Mouse (Mus musculus): ENCODE results near the gene Atl2. TPM values are rescaled to one million over a fixed set of nuclear protein-coding genes. Genes with fewer than 3 reads are reported as not detected.

Gene Atl2
- total and polyA plus RNA-seq, 3 experiments: 18.0 to 43.3 (median 37.1) TPM

DNA sequence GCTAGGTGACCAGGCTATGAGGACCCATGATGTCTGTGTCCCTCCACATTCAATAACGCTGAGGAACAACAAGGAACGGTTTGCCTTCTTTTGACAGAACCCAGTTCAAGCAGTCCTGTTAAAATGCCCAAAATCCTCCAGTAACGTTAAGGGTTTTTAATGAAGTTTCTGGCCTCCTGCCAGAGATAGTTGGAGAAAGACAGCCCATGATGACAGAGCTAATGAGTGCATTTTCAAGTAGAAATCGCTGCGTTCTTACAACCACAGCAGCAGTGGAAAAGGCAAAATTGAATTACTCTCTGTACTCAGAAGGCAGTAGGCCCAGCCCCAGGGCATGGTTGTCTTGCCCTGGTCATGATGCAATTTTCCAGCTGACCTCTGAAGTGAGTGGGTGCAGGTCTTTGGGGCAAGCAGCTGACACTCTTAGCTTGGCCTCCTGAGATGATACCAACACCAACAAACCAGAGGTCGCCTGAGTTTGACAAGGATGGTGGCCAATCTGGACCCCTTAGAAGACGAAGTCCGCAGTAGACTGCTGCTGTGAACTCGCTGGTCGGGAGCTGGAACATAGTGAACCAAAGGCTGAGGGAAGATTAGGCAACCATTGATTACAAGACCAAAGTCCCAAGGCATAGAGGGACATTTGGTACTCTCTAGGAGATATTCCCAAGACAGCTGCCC is 42.1 kb upstream of the Atl2 start:
- H3K27me3 ChIP-seq (replicated peaks): no peaks in the 10 kb centered on the region
- TF ChIP-seq CHD2 (IDR thresholded peaks at IDR 0.05; ENCODE audit: low read length): no peak
- dilution Hi-C loops (cut with MboI; ENCODE audit: extremely low pct_ligation_motif_present, extremely low pct_unique_long_range_greater_than_20kb, low sequenced_read_pairs): no loop called here
- H3K9me3 ChIP-seq (replicated peaks; ENCODE audit: low read length): no peaks in the 10 kb centered on the region
- no peaks in the 10 kb centered on the region for H3K79me2 ChIP-seq (replicated peaks; ENCODE audit: control insufficient read depth, extremely low read depth, insufficient read depth, poor library complexity, severe bottlenecking)
- no peak overlapping the region for H3K9ac ChIP-seq (ENCODE audit: insufficient read depth, low read depth)
- in situ Hi-C loops (cut with MboI; ENCODE audit: low pct_ligation_motif_present, low pct_unique_long_range_greater_than_20kb, low sequenced_read_pairs): no loop called here
- no peak for DNase-seq (ENCODE audit: extremely low read depth)
- H3K4me1 ChIP-seq (ENCODE audit: control insufficient read depth in 1 of 2, insufficient read depth in 2 of 2): peaks cover 8 to 21% of the 10 kb centered on the region in 2 experiments
- H3K4me2 ChIP-seq (ENCODE audit: insufficient read depth, low read depth, poor library complexity, severe bottlenecking): no peak overlapping the region
- no peak overlapping the region for H3K27ac ChIP-seq (ENCODE audit: insufficient read depth, low read depth)
- H3K36me3 ChIP-seq (replicated peaks in 1 of 2; ENCODE audit: control insufficient read depth in 1 of 2, insufficient read depth in 1 of 2, low read length in 1 of 2): no peaks in the 10 kb centered on the region
- no peak overlapping the region for H3K4me3 ChIP-seq (replicated peaks in 1 of 3; ENCODE audit: low read depth in 2 of 3, low read length in 2 of 3, poor library complexity in 1 of 3)

DNA sequence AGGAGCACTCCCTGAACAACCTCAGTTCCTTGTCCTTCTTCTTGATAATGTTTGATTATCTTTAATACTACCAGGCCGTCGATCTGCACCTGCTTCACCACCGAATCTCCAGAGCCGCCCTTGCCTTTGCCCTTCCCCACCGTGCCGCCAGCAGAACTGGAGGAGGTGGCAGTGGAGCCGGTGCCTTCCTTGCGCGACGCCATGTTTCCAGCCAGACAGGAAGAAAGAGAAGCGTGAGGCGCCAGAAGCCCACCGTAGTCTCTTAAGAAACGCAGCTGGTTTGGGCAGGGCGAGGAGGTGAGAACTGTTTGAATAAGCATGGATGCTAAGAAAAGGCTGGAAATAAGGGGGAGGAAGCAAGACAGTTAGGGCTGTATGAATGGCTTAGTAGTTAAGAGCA is 38.4 kb upstream of the Atl2 start:
- dilution Hi-C loops (cut with MboI; ENCODE audit: extremely low pct_ligation_motif_present, extremely low pct_unique_long_range_greater_than_20kb, low sequenced_read_pairs): no loop called here
- H3K9me3 ChIP-seq (replicated peaks; ENCODE audit: low read length): peaks cover 9% of the 10 kb centered on the region
- no peak overlapping the region for H3K4me3 ChIP-seq (replicated peaks in 1 of 3; ENCODE audit: low read depth in 2 of 3, low read length in 2 of 3, poor library complexity in 1 of 3)
- no peak overlapping the region for H3K9ac ChIP-seq (ENCODE audit: insufficient read depth, low read depth)
- no peaks in the 10 kb centered on the region for H3K27me3 ChIP-seq (replicated peaks)
- TF ChIP-seq NELFE (IDR thresholded peaks at IDR 0.05; ENCODE audit: low read depth, low read length): no peak
- no peak for TF ChIP-seq E2F4 (IDR thresholded peaks at IDR 0.05; ENCODE audit: insufficient replicate concordance, low read depth, low read length)
- no peak for TF ChIP-seq PAX5 (IDR thresholded peaks at IDR 0.05; ENCODE audit: low read length)
- TF ChIP-seq MYC (IDR thresholded peaks at IDR 0.05; ENCODE audit: low read depth, low read length): no peak
- TF ChIP-seq MAX (IDR thresholded peaks at IDR 0.05; ENCODE audit: low read length): no peak
- no peak for TF ChIP-seq IRF4 (IDR thresholded peaks at IDR 0.05; ENCODE audit: low read depth, low read length)
- no peak for TF ChIP-seq NRF1 (IDR thresholded peaks at IDR 0.05; ENCODE audit: low read depth, low read length)
- H3K36me3 ChIP-seq (replicated peaks in 1 of 2; ENCODE audit: control insufficient read depth in 1 of 2, insufficient read depth in 1 of 2, low read length in 1 of 2): no peaks in the 10 kb centered on the region
- no peak overlapping the region for H3K4me2 ChIP-seq (ENCODE audit: insufficient read depth, low read depth, poor library complexity, severe bottlenecking)
- no peak overlapping the region for H3K27ac ChIP-seq (ENCODE audit: insufficient read depth, low read depth)
- in situ Hi-C loops (cut with MboI; ENCODE audit: low pct_ligation_motif_present, low pct_unique_long_range_greater_than_20kb, low sequenced_read_pairs): no loop called here
- no peaks in the 10 kb centered on the region for H3K79me2 ChIP-seq (replicated peaks; ENCODE audit: control insufficient read depth, extremely low read depth, insufficient read depth, poor library complexity, severe bottlenecking)
- H3K4me1 ChIP-seq (ENCODE audit: control insufficient read depth in 1 of 2, insufficient read depth in 2 of 2): peaks cover 4 to 11% of the 10 kb centered on the region in 2 experiments; a peak in 3 of 4 replicates
- DNase-seq (ENCODE audit: extremely low read depth): no peak

DNA sequence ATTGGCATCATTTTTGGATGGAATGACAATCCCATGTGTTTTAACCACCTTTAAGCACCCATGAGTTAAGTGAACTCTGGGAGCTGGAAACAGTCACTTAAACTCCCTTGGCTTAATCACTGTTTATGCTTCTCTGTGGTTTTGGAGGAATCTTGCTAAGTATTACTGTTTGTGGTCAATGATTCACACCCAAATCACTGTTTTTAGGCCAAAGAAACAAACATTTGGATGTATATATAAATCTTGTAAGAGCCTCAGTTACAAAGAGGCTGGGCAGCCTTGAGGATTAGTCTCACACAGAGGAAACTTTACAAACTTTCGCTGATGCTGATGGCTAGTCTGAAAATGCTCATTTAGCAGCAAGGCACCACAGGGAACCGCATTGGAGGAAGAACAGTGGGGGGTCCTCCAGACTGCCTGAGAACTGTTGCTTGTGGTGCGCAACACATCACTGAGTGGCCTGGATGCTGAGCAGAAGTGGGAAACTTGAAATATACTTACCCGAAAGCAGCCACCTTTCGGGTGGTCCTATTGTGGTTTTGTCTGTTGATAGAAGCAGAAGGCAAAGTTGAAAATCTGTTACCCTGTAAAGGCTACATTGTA is 36.9 kb upstream of the Atl2 start:
- no peaks in the 10 kb centered on the region for H3K79me2 ChIP-seq (replicated peaks; ENCODE audit: control insufficient read depth, extremely low read depth, insufficient read depth, poor library complexity, severe bottlenecking)
- dilution Hi-C loops (cut with MboI; ENCODE audit: extremely low pct_ligation_motif_present, extremely low pct_unique_long_range_greater_than_20kb, low sequenced_read_pairs) (no loop called here), in situ Hi-C loops (cut with MboI; ENCODE audit: low pct_ligation_motif_present, low pct_unique_long_range_greater_than_20kb, low sequenced_read_pairs) (no loop called here)
- H3K9me3 ChIP-seq (replicated peaks; ENCODE audit: low read length): peaks cover 9% of the 10 kb centered on the region
- no peak overlapping the region for H3K9ac ChIP-seq (ENCODE audit: insufficient read depth, low read depth)
- no peak for DNase-seq (ENCODE audit: extremely low read depth)
- H3K4me2 ChIP-seq (ENCODE audit: insufficient read depth, low read depth, poor library complexity, severe bottlenecking): no peak overlapping the region
- H3K36me3 ChIP-seq (replicated peaks in 1 of 2; ENCODE audit: control insufficient read depth in 1 of 2, insufficient read depth in 1 of 2, low read length in 1 of 2): no peaks in the 10 kb centered on the region
- H3K27me3 ChIP-seq (replicated peaks): no peaks in the 10 kb centered on the region
- TF ChIP-seq GABPA (IDR thresholded peaks at IDR 0.05; ENCODE audit: insufficient replicate concordance, low read depth, low read length) (no peak), MYC (IDR thresholded peaks at IDR 0.05; ENCODE audit: low read depth, low read length) (no peak), PAX5 (IDR thresholded peaks at IDR 0.05; ENCODE audit: low read length) (no peak)
- no peak overlapping the region for H3K4me3 ChIP-seq (replicated peaks in 1 of 3; ENCODE audit: low read depth in 2 of 3, low read length in 2 of 3, poor library complexity in 1 of 3)
- peaks cover 4 to 11% of the 10 kb centered on the region in 2 experiments; a peak in 2 of 4 replicates for H3K4me1 ChIP-seq (ENCODE audit: control insufficient read depth in 1 of 2, insufficient read depth in 2 of 2)
- no peak overlapping the region for H3K27ac ChIP-seq (ENCODE audit: insufficient read depth, low read depth)

All from CH12.LX (cell line).